Mouse (Mus musculus): ENCODE measurements at regions not wholly inside any gene's neighbourhood (a gene's known extent, or its start where the extent isn't known, plus 50 kb on each side); places are given as distances from the start of the nearest gene placed in this dataset.

GRCm38 (mm10) chr17:49149896-49150295, 217.7 kb downstream of the Lrfn2 start:
- intact Hi-C loops (cut with DNase I): no loop called here

GRCm38 (mm10) chr17:49150971-49151422, 218.8 kb downstream of the Lrfn2 start:
- intact Hi-C loops (cut with DNase I): no loop called here

GRCm38 (mm10) chr17:49153994-49154393, 221.8 kb downstream of the Lrfn2 start:
- intact Hi-C loops (cut with DNase I): no loop called here

- intact Hi-C loops (cut with DNase I): no loop called here
These were observed 222.9 kb downstream of the Lrfn2 start for GRCm38 (mm10) chr17:49155001-49155515.

- intact Hi-C loops (cut with DNase I): no loop called here
These were observed 225.4 kb downstream of the Lrfn2 start for GRCm38 (mm10) chr17:49157586-49157985.

- intact Hi-C loops (cut with DNase I): no loop called here
These were observed 239.3 kb downstream of the Lrfn2 start for GRCm38 (mm10) chr17:49171252-49172047.

- intact Hi-C loops (cut with DNase I): no loop called here
These were observed 240.0 kb downstream of the Lrfn2 start for GRCm38 (mm10) chr17:49172052-49172799.

- intact Hi-C loops (cut with DNase I): no loop called here
These were observed 240.6 kb downstream of the Lrfn2 start for GRCm38 (mm10) chr17:49172800-49173150.

- intact Hi-C loops (cut with DNase I): no loop called here
These were observed 246.0 kb downstream of the Lrfn2 start for GRCm38 (mm10) chr17:49177966-49178731.

GRCm38 (mm10) chr17:49182485-49182884, 245.7 kb upstream of the Mocs1 start:
- intact Hi-C loops (cut with DNase I): loop anchor here (5.0 kb wide), 1 partner anchor 250 kb away; the partner anchor contains the start of gene Lrfn2

GRCm38 (mm10) chr17:49183917-49184316, 244.2 kb upstream of the Mocs1 start:
- intact Hi-C loops (cut with DNase I): loop anchor here (5.0 kb wide), 1 partner anchor 252 kb away; the partner anchor contains the start of gene Lrfn2

GRCm38 (mm10) chr17:49185052-49185612, 243.0 kb upstream of the Mocs1 start:
- intact Hi-C loops (cut with DNase I): loop anchor here (5.0 kb wide), 1 partner anchor 217 kb away; no protein-coding TSS in a partner anchor

GRCm38 (mm10) chr17:49189765-49190164, 238.4 kb upstream of the Mocs1 start:
- intact Hi-C loops (cut with DNase I): loop anchor here (5.0 kb wide), 1 partner anchor 213 kb away; no protein-coding TSS in a partner anchor

- intact Hi-C loops (cut with DNase I): no loop called here
These were observed 237.8 kb upstream of the Mocs1 start for GRCm38 (mm10) chr17:49190337-49190736.

- intact Hi-C loops (cut with DNase I): no loop called here
These were observed 232.0 kb upstream of the Mocs1 start for GRCm38 (mm10) chr17:49196046-49196684.

- intact Hi-C loops (cut with DNase I): no loop called here
These were observed 226.7 kb upstream of the Mocs1 start for GRCm38 (mm10) chr17:49201495-49201894.

- intact Hi-C loops (cut with DNase I): no loop called here
These were observed 223.1 kb upstream of the Mocs1 start for GRCm38 (mm10) chr17:49205095-49205494.

GRCm38 (mm10) chr17:49205564-49205963, 222.6 kb upstream of the Mocs1 start:
- intact Hi-C loops (cut with DNase I): no loop called here

- intact Hi-C loops (cut with DNase I): no loop called here
These were observed 221.5 kb upstream of the Mocs1 start for GRCm38 (mm10) chr17:49206708-49207107.

- intact Hi-C loops (cut with DNase I): no loop called here
These were observed 219.8 kb upstream of the Mocs1 start for GRCm38 (mm10) chr17:49208315-49208820.

Measured in adrenal gland (tissue).